Mouse (Mus musculus) kidney, postnatal 0 days (tissue): ENCODE results near the gene Map4k5. TPM values are rescaled to one million over a fixed set of nuclear protein-coding genes. Genes with fewer than 3 reads are reported as not detected.
A peak's percentile ranks its signal among the peaks of the same experiment; 100 is the strongest.

ENCODE experiments used
- ATAC-seq: fragments of 200-750 bp; cut with Nextera tagmentation; replicated peaks from 2 replicates; pipeline ENCODE4 v1.8.0; 2017; ENCODE audit warnings: low read depth, moderate number of reproducible peaks, moderate TSS enrichment, moderate library complexity; ENCODE audit not compliant: low FRiP score
- DNase-seq: peaks from one replicate; pipeline ENCODE4 v3.0.0-alpha.2; 2016; ENCODE audit warnings: low spot score
- H3K27ac ChIP-seq: fragments of 300-500 bp; sonication (generic); 2 replicates; pipeline ENCODE4 v1.5.1; 2014; ENCODE audit warnings: mild to moderate bottlenecking
- H3K27me3 ChIP-seq: fragments of 300-500 bp; sonication (generic); 2 replicates; pipeline ENCODE4 v1.6.1; 2014; ENCODE audit warnings: low read length, mixed read lengths; ENCODE audit not compliant: insufficient read depth
- H3K36me3 ChIP-seq: fragments of 300-500 bp; sonication (generic); 2 replicates; pipeline ENCODE4 v1.6.1; 2014; ENCODE audit warnings: low read length, mixed read lengths; ENCODE audit not compliant: insufficient read depth
- H3K4me1 ChIP-seq: fragments of 300-500 bp; sonication (generic); replicated peaks from 2 replicates; pipeline ENCODE4 v1.6.1; 2014; ENCODE audit warnings: antibody characterized with exemption, low read length, mixed read lengths; ENCODE audit not compliant: insufficient read depth
- H3K4me2 ChIP-seq: fragments of 300-500 bp; sonication (generic); 2 replicates; pipeline ENCODE4 v1.6.1; 2014; ENCODE audit warnings: mild to moderate bottlenecking, low read length, moderate library complexity, mixed read lengths
- H3K4me3 ChIP-seq: fragments of 300-500 bp; sonication (generic); replicated peaks from 2 replicates; pipeline ENCODE4 v1.5.1; 2014; ENCODE audit warnings: low read depth, low read length
- H3K9ac ChIP-seq: fragments of 300-500 bp; sonication (generic); 2 replicates; pipeline ENCODE4 v1.6.1; 2014; ENCODE audit warnings: low read depth, low read length
- H3K9me3 ChIP-seq: fragments of 300-500 bp; sonication (generic); replicated peaks from 2 replicates; pipeline ENCODE4 v1.6.1; 2016; ENCODE audit warnings: low read length, inconsistent platforms, mixed read lengths
- CTCF ChIP-seq: IDR thresholded peaks from 2 replicates; pipeline ENCODE4 v1.5.1; 2016; ENCODE audit warnings: antibody characterized with exemption, low read depth, mild to moderate bottlenecking, moderate library complexity
- WGBS: fragments of 180-500 bp; shearing (Covaris S2); extraction: QIAGEN DNeasy Blood & Tissue Kit; methylation state at CpG from one replicate; pipeline ENCODE4 v1.1.7; 2014; 5-methylcytosine and 5-hydroxymethylcytosine counted together
- polyA plus RNA-seq: library from polyadenylated mRNA; unstranded; fragments of >200 nt; fragmentation: Nextera tagmentation; extraction: Ambion mirVana; gene quantifications from 2 replicates; pipeline ENCODE4 v1.2.1, GENCODE M21; 2015

Map4k5 gene
- polyA plus RNA-seq, 1 experiment from 2014 or later = 29.1 TPM

DNA sequence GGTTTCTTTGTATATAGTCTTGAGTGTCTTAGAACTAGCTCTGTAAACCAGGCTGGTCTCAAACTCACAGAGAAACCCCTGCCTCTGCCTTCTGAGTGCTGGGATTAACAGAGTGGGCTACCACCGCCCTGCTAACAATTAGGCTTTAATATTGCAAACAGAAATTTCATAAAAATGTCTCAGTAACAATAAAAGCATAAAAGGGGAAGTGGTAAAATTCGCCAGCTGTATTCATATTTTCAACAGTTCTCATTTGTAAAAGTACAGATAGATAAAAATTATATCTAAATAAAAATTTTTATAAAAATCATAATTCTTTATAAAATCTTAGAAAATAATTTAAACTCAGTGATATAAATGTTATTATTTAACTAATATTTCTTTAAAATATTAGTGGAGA is 39.1 kb downstream of the Map4k5 start:
- H3K27me3 ChIP-seq = no peaks in the 10 kb centered on the region
- ATAC-seq (no peak), DNase-seq (no peak)
- H3K4me1 ChIP-seq = no peaks in the 10 kb centered on the region
- WGBS = 88% methylated on average over 2 of the region's 2 CpGs
- TF ChIP-seq CTCF = no peak
- no peaks in the 10 kb centered on the region for H3K9me3 ChIP-seq
- H3K4me3 ChIP-seq = no peak overlapping the region
- H3K27ac ChIP-seq = no peak overlapping the region
- H3K36me3 ChIP-seq = peaks cover 23% of the 10 kb centered on the region; the same call in 1 of the 2 replicates
- H3K4me2 ChIP-seq = no peak overlapping the region
- H3K9ac ChIP-seq = no peak overlapping the region

DNA sequence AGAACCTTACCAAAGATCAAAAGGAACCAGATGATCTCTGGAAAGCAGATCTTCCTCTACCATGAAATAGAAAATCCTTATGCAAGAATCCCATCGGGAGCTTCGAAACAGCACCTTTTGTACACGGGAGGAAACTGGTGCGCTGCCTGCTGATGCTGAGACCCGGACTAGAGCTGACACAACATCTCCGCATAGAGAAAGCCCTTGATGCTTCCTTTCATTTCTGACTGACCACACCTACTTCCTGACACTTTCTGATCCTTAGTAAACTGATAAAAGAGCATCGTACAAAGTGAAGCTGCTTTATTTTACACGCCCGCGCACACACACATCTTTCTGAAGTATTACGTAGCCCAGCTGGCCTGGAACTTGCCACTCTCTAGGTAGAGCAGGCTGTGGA is 39.6 kb downstream of the Map4k5 start:
- ATAC-seq = no peak
- no peak for TF ChIP-seq CTCF
- no peaks in the 10 kb centered on the region for H3K27me3 ChIP-seq
- H3K27ac ChIP-seq = no peak overlapping the region
- no peaks in the 10 kb centered on the region for H3K9me3 ChIP-seq
- H3K4me2 ChIP-seq = no peak overlapping the region
- no peak overlapping the region for H3K4me3 ChIP-seq
- H3K4me1 ChIP-seq = no peaks in the 10 kb centered on the region
- WGBS = 80% methylated on average over 11 of the region's 11 CpGs
- H3K36me3 ChIP-seq = peaks cover 25% of the 10 kb centered on the region; the same call in 1 of the 2 replicates
- no peak for DNase-seq
- H3K9ac ChIP-seq = no peak overlapping the region

DNA sequence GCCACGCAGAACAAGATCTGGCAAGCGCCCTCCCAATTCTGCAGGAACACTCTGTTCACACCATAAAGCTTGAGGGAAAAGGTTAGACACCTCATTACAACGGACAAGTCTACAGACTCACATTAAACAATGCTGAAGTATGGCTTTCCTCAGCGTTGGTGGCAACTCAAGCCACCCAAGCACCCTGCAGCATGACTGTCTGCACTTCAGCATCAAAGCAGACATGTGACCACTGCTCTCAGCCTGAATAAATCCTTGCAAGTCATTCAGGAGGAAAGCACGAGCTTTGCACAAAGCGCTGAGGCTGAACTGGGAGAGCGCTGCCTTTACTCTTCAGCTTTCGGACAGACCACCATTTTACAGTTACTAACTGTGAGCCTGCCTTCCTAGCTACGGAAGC is 40.7 kb downstream of the Map4k5 start:
- WGBS = 77% methylated on average over 9 of the region's 9 CpGs
- H3K4me1 ChIP-seq = no peaks in the 10 kb centered on the region
- H3K4me2 ChIP-seq = no peak overlapping the region
- H3K9ac ChIP-seq = no peak overlapping the region
- ATAC-seq (no peak), DNase-seq (no peak)
- no peaks in the 10 kb centered on the region for H3K9me3 ChIP-seq
- H3K4me3 ChIP-seq = no peak overlapping the region
- H3K27ac ChIP-seq = no peak overlapping the region
- peaks cover 29% of the 10 kb centered on the region; the same call in 1 of the 2 replicates for H3K36me3 ChIP-seq
- no peak for TF ChIP-seq CTCF
- no peaks in the 10 kb centered on the region for H3K27me3 ChIP-seq

DNA sequence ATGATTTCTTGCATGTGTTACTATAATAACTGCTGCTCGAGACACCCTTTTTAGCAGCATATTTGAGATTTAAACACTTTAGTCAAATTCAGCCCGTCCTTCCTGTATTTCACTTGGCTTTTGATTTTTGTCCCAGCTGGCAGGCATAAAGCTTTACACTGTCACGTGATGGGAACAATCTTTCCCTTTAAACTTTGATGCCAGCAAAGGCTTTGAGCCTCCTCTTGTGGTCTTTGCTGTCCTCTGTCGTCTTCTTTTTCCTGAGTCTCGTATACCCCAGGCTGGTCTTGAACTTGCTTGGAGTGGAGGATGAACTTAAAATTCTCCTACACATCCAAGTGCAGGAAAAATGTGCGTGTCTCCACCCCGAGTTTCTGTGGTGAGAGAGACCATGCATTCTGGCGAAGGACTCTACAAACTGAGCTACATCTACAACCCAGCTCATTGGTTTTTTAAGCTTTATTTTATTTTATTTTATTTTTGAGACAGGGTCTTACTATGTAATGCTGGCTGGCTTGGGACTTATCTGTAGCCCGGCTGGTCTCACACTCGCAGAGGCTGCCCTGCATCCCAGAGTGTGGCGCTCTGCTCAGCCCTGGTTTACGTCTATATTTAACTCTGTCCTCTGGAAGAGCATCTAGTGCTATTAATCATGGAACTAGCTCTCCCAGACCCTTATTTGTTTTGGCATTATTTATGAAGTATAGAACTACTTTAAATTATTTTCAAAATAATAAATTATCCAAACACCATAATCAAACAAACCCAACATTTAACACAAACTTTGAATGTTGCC is 44.7 kb downstream of the Map4k5 start:
- peaks cover 29% of the 10 kb centered on the region for H3K36me3 ChIP-seq
- DNase-seq (peak; percentile 57), ATAC-seq (no peak)
- H3K27ac ChIP-seq = no peak overlapping the region
- 73% methylated on average over 12 of the region's 12 CpGs for WGBS
- H3K4me1 ChIP-seq = no peaks in the 10 kb centered on the region
- no peak overlapping the region for H3K9ac ChIP-seq
- no peaks in the 10 kb centered on the region for H3K27me3 ChIP-seq
- no peak overlapping the region for H3K4me2 ChIP-seq
- H3K4me3 ChIP-seq = no peak overlapping the region
- no peak for TF ChIP-seq CTCF
- no peaks in the 10 kb centered on the region for H3K9me3 ChIP-seq

DNA sequence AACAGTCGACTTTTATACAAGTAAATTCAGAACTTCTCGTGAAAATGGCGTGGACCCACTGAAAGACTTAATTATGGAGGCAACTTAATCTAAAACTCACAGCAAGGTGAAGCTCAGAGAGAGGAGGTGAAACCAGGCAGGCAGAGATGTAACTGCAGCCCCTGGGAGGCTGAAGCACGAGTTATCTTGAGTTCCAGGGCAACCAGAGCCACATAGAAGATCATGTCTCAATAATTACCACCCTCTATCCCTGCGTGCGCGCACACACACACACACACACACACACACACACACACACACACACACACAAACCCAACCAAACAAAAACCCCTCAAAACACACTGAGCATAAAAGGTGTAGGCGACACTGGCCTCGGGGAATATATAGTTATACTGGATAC is 46.5 kb downstream of the Map4k5 start:
- 95% methylated on average over 9 of the region's 9 CpGs for WGBS
- H3K4me1 ChIP-seq = no peaks in the 10 kb centered on the region
- H3K4me3 ChIP-seq = no peak overlapping the region
- DNase-seq = no peak
- H3K36me3 ChIP-seq = peaks cover 29% of the 10 kb centered on the region
- TF ChIP-seq CTCF = no peak
- no peak overlapping the region for H3K9ac ChIP-seq
- no peaks in the 10 kb centered on the region for H3K27me3 ChIP-seq
- no peaks in the 10 kb centered on the region for H3K9me3 ChIP-seq
- no peak overlapping the region for H3K4me2 ChIP-seq
- no peak overlapping the region for H3K27ac ChIP-seq
- no peak for ATAC-seq

DNA sequence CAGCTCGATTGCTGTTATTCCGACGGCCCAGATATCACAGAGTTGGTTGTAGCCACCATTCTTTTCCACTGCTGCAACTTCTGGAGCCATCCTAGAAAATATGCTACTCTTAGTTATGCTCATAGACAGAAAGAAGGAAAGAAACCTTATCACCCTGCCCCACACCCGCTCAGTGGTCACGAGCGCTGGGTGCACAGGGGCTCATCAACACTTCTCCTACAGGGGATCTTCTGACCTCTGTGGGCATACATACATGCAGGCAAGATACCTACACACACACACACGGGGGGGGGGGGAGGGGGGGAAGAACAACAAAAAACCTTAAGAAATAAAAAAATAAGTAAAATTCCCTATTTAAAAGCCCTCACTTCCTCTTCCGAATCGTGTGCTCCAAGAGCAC is 47.3 kb downstream of the Map4k5 start:
- DNase-seq (no peak), ATAC-seq (no peak)
- no peak for TF ChIP-seq CTCF
- Histone ChIP-seq H3K9ac (no peak overlapping the region), H3K4me3 (no peak overlapping the region), H3K27ac (no peak overlapping the region), H3K36me3 (peaks cover 31% of the 10 kb centered on the region), H3K4me2 (no peak overlapping the region), H3K27me3 (no peaks in the 10 kb centered on the region), H3K4me1 (no peaks in the 10 kb centered on the region), H3K9me3 (no peaks in the 10 kb centered on the region)
- WGBS = 91% methylated on average over 9 of the region's 9 CpGs
